Mouse (Mus musculus) intestine, embryonic 16.5 days (tissue): ENCODE results near the gene Fstl4. TPM values are rescaled to one million over a fixed set of nuclear protein-coding genes. Genes with fewer than 3 reads are reported as not detected.

Source experiments
- ATAC-seq: fragments of 200-750 bp; cut with Nextera tagmentation; 2 replicates; pipeline ENCODE4 v1.8.0; 2017; ENCODE audit warnings: moderate TSS enrichment, moderate library complexity
- H3K27ac ChIP-seq: fragments of 300-500 bp; sonication (generic); 2 replicates; pipeline ENCODE4 v1.5.1; 2014; ENCODE audit warnings: mild to moderate bottlenecking, low read length
- H3K27me3 ChIP-seq: fragments of 300-500 bp; sonication (generic); replicated peaks from 2 replicates; pipeline ENCODE4 v1.6.1; 2014; ENCODE audit warnings: low read length, control low read depth, mixed read lengths; ENCODE audit not compliant: control insufficient read depth, insufficient read depth
- H3K36me3 ChIP-seq: fragments of 300-500 bp; sonication (generic); 2 replicates; pipeline ENCODE4 v1.6.1; 2014; ENCODE audit warnings: low read length, control low read depth; ENCODE audit not compliant: control insufficient read depth, insufficient read depth
- H3K4me1 ChIP-seq: fragments of 300-500 bp; sonication (generic); 2 replicates; pipeline ENCODE4 v1.6.1; 2014; ENCODE audit warnings: low read length, control low read depth, mixed read lengths; ENCODE audit not compliant: control insufficient read depth, insufficient read depth
- H3K4me2 ChIP-seq: fragments of 300-500 bp; sonication (generic); 2 replicates; pipeline ENCODE4 v1.6.1; 2014; ENCODE audit warnings: low read depth, low read length, control low read depth
- H3K4me3 ChIP-seq: fragments of 300-500 bp; sonication (generic); 2 replicates; pipeline ENCODE4 v1.5.1; 2014; ENCODE audit warnings: mild to moderate bottlenecking, low read length
- H3K9ac ChIP-seq: fragments of 300-500 bp; sonication (generic); 2 replicates; pipeline ENCODE4 v1.6.1; 2014; ENCODE audit warnings: low read depth, low read length
- H3K9me3 ChIP-seq: fragments of 300-500 bp; sonication (generic); 2 replicates; pipeline ENCODE4 v1.6.1; 2016; ENCODE audit warnings: low read length, control low read depth; ENCODE audit not compliant: control insufficient read depth
- WGBS: fragments of 180-500 bp; shearing (Covaris S2); extraction: QIAGEN DNeasy Blood & Tissue Kit; methylation state at CpG from one replicate; pipeline ENCODE4 v1.1.7; 2014; 5-methylcytosine and 5-hydroxymethylcytosine counted together
- polyA plus RNA-seq: library from polyadenylated mRNA; unstranded; fragments of >200 nt; fragmentation: Nextera tagmentation; extraction: Ambion mirVana; gene quantifications from 2 replicates; pipeline ENCODE4 v1.2.1, GENCODE M21; 2015

The Fstl4 gene
- polyA plus RNA-seq = 5.4 and 6.1 TPM in 2 replicates

GRCm38 (mm10) chr11:52764461-52764893 lies at the start of gene Fstl4:
Fstl4 (plus strand) TSS chr11:52764634.
- Histone ChIP-seq H3K9me3 (no peaks in the 10 kb centered on the region), H3K4me2 (peak within 1 kb of the TSS; percentile 98), H3K4me3 (peak within 1 kb of the TSS; percentile 63), H3K4me1 (peaks cover 10% of the 10 kb centered on the region), H3K27ac (no peak within 1 kb of the TSS), H3K9ac (peak within 1 kb of the TSS; percentile 65), H3K36me3 (no peaks in the 10 kb centered on the region), H3K27me3 (peaks cover 37% of the 10 kb centered on the region)
- peak; percentile 73 for ATAC-seq
- WGBS = 0% methylated on average over 47 of the region's 48 CpGs

- no peaks in the 10 kb centered on the region for H3K36me3 ChIP-seq
- no peak overlapping the region for H3K9ac ChIP-seq
- no peaks in the 10 kb centered on the region for H3K9me3 ChIP-seq
- no peaks in the 10 kb centered on the region for H3K4me1 ChIP-seq
- ATAC-seq = no peak
- H3K4me2 ChIP-seq = no peak overlapping the region
- H3K4me3 ChIP-seq = no peak overlapping the region
- no peak overlapping the region for H3K27ac ChIP-seq
- 57% methylated on average over 1 of the region's 1 CpGs for WGBS
- no peaks in the 10 kb centered on the region for H3K27me3 ChIP-seq
These were observed 45.9 kb upstream of the Fstl4 start for GRCm38 (mm10) chr11:52718570-52718969.

- no peaks in the 10 kb centered on the region for H3K36me3 ChIP-seq
These were observed 43.3 kb upstream of the Fstl4 start for GRCm38 (mm10) chr11:52721087-52721486.

GRCm38 (mm10) chr11:52722706-52723105 lies 41.7 kb upstream of the Fstl4 start:
- WGBS = 84% methylated on average over 4 of the region's 4 CpGs
- peaks cover 3% of the 10 kb centered on the region; the same call in 1 of the 2 replicates for H3K9me3 ChIP-seq
- no peaks in the 10 kb centered on the region for H3K36me3 ChIP-seq
- no peak overlapping the region for H3K4me2 ChIP-seq
- no peaks in the 10 kb centered on the region for H3K27me3 ChIP-seq
- ATAC-seq = no peak
- no peak overlapping the region for H3K27ac ChIP-seq
- no peaks in the 10 kb centered on the region for H3K4me1 ChIP-seq
- H3K4me3 ChIP-seq = no peak overlapping the region
- H3K9ac ChIP-seq = no peak overlapping the region

More at GRCm38 (mm10) chr11:52721087-52721486, 43.3 kb upstream of the Fstl4 start:
- Histone ChIP-seq H3K4me1 (no peaks in the 10 kb centered on the region), H3K9ac (no peak overlapping the region), H3K27ac (no peak overlapping the region), H3K27me3 (no peaks in the 10 kb centered on the region), H3K4me3 (no peak overlapping the region), H3K4me2 (no peak overlapping the region), H3K9me3 (peaks cover 1% of the 10 kb centered on the region; the same call in 1 of the 2 replicates)
- 76% methylated on average over 6 of the region's 6 CpGs for WGBS
- ATAC-seq = no peak

GRCm38 (mm10) chr11:52726001-52726400 lies 38.4 kb upstream of the Fstl4 start:
- Histone ChIP-seq H3K9me3 (peaks cover 3% of the 10 kb centered on the region; the same call in 1 of the 2 replicates), H3K9ac (no peak overlapping the region), H3K4me2 (no peak overlapping the region), H3K36me3 (no peaks in the 10 kb centered on the region), H3K27me3 (no peaks in the 10 kb centered on the region), H3K4me3 (no peak overlapping the region), H3K4me1 (no peaks in the 10 kb centered on the region), H3K27ac (no peak overlapping the region)
- 100% methylated on average over 1 of the region's 1 CpGs for WGBS
- no peak for ATAC-seq

- no peaks in the 10 kb centered on the region for H3K27me3 ChIP-seq
These were observed 36.0 kb upstream of the Fstl4 start for GRCm38 (mm10) chr11:52728479-52728878.

GRCm38 (mm10) chr11:52729890-52730289 lies 34.5 kb upstream of the Fstl4 start:
- no peak overlapping the region for H3K9ac ChIP-seq
- ATAC-seq = no peak
- peaks cover 3% of the 10 kb centered on the region; the same call in 1 of the 2 replicates for H3K9me3 ChIP-seq
- H3K36me3 ChIP-seq = no peaks in the 10 kb centered on the region
- H3K27me3 ChIP-seq = no peaks in the 10 kb centered on the region
- no peak overlapping the region for H3K4me3 ChIP-seq
- H3K4me1 ChIP-seq = no peaks in the 10 kb centered on the region
- H3K4me2 ChIP-seq = no peak overlapping the region
- H3K27ac ChIP-seq = no peak overlapping the region
- 82% methylated on average over 5 of the region's 5 CpGs for WGBS

More at GRCm38 (mm10) chr11:52728479-52728878, 36.0 kb upstream of the Fstl4 start:
- H3K4me2 ChIP-seq = no peak overlapping the region
- no peak overlapping the region for H3K27ac ChIP-seq
- peaks cover 3% of the 10 kb centered on the region; the same call in 1 of the 2 replicates for H3K9me3 ChIP-seq
- no peak overlapping the region for H3K4me3 ChIP-seq
- H3K4me1 ChIP-seq = no peaks in the 10 kb centered on the region
- no peaks in the 10 kb centered on the region for H3K36me3 ChIP-seq
- H3K9ac ChIP-seq = no peak overlapping the region
- ATAC-seq = no peak
- WGBS = 76% methylated on average over 15 of the region's 15 CpGs

- 48% methylated on average over 8 of the region's 8 CpGs for whole genome bisulfite sequencing
- Histone ChIP-seq H3K9ac (no peak overlapping the region), H3K4me2 (no peak overlapping the region), H3K4me1 (no peaks in the 10 kb centered on the region), H3K27ac (no peak overlapping the region), H3K27me3 (no peaks in the 10 kb centered on the region), H3K4me3 (no peak overlapping the region), H3K9me3 (no peaks in the 10 kb centered on the region), H3K36me3 (no peaks in the 10 kb centered on the region)
- ATAC-seq = no peak
These were observed 32.5 kb upstream of the Fstl4 start for GRCm38 (mm10) chr11:52731979-52732378.

- Histone ChIP-seq H3K9me3 (no peaks in the 10 kb centered on the region), H3K36me3 (no peaks in the 10 kb centered on the region), H3K9ac (no peak overlapping the region), H3K27ac (no peak overlapping the region), H3K4me2 (no peak overlapping the region), H3K4me3 (no peak overlapping the region), H3K27me3 (no peaks in the 10 kb centered on the region), H3K4me1 (peaks cover 8% of the 10 kb centered on the region)
- 86% methylated on average over 6 of the region's 6 CpGs for WGBS
- ATAC-seq = no peak
These were observed 29.8 kb upstream of the Fstl4 start for GRCm38 (mm10) chr11:52734493-52735195.
